Mouse (Mus musculus) neutrophil, adult 65 days (primary cell): ENCODE data around the gene Olfr411. TPM values are rescaled to one million over a fixed set of nuclear protein-coding genes. Genes with fewer than 3 reads are reported as not detected.

Source experiments
- total RNA-seq: library from RNA; stranded (reverse); gene quantifications from 2 replicates; pipeline ENCODE4 v1.2.4, GENCODE M21; 2023

The Olfr411 gene
- total RNA-seq: not detected in 2 replicates

GRCm38 (mm10) chr11:74352550-74352949, at the start of gene Olfr411:
Gene Olfr411 (minus strand): TSS chr11:74352650.

GRCm38 (mm10) chr11:74361769-74362168, 9.3 kb upstream of the Olfr411 start, which contains the start of gene Olfr412:
Gene Olfr412 (plus strand): TSS chr11:74362069.

DNA sequence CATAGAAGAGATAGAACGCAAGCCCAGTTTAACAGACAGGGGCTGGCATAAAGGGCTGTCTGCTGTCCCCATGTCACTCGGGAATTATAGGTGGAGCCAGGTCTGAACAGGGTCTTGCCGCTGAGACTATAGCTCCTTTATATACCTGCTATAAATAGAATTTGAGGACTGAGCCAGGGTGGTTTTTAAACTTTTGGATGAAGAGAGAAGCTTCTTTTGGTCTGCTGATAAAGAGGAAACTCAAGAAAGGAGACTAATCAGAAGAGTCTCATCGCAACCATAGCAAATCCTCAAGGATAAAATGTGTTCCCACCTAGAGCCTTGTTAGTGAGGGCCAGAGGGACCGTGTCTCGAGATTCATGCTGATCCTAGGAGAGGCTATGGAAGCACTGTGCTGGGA, 14.5 kb downstream of the Olfr411 start, which contains the start of gene Olfr410:
Olfr410 (minus strand) TSS at position 101 of the 400 bp plus-strand sequence.

Other genes starting within 250 kb of the Olfr411 start
- gene Olfr401, start 238.9 kb downstream of the Olfr411 start, total RNA-seq: not detected in 2 replicates
- gene Olfr402, start 199.1 kb downstream of the Olfr411 start, total RNA-seq: not detected in 2 replicates
- gene Olfr403, start 166.4 kb downstream of the Olfr411 start, total RNA-seq: not detected in 2 replicates
- gene Olfr43, start 141.3 kb downstream of the Olfr411 start, total RNA-seq: not detected in 2 replicates
- gene Olfr406, start 92.8 kb downstream of the Olfr411 start, total RNA-seq: not detected in 2 replicates
- not detected in 2 replicates for gene Olfr59, start 68.9 kb downstream of the Olfr411 start, total RNA-seq
- not detected in 2 replicates for gene Olfr410, start 14.6 kb downstream of the Olfr411 start, total RNA-seq
- gene Olfr412, start 9.4 kb upstream of the Olfr411 start, total RNA-seq: not detected in 2 replicates